Mouse (Mus musculus) forelimb bud, embryonic 11.5 days (tissue): ENCODE data around the gene Cnga2.

Source experiments
- DNase-seq: peaks from one replicate; pipeline ENCODE4 v3.0.0-alpha.2; 2012; ENCODE audit warnings: low read depth, low spot score

Cnga2 gene

DNA sequence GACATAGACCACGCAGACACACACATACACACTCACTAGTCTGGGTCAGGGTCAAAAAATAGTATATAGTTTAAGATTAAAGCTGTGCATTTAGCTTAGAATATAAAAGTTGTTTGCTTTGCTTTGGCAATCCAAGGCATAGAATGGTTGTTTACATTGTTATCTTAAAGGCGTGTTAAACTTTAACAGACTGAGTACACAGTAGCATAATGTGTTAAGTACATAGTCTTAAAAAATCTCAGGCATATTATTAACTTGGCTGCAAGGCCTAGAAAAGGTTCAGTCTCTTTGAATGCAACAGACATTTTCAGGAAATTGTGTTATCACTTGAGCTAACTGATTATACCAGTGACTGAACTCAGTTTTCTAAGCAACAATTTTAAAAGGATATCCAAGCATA is 56.3 kb downstream of the Cnga2 start:
- no peak for DNase-seq
